Mouse (Mus musculus): ENCODE measurements around the gene Arnt2. TPM values are rescaled to one million over a fixed set of nuclear protein-coding genes. Genes with fewer than 3 reads are reported as not detected.

The Arnt2 gene
- total RNA-seq, 4 experiments from 2014 or later = 0.30 to 0.80 (median 0.49) TPM

DNA sequence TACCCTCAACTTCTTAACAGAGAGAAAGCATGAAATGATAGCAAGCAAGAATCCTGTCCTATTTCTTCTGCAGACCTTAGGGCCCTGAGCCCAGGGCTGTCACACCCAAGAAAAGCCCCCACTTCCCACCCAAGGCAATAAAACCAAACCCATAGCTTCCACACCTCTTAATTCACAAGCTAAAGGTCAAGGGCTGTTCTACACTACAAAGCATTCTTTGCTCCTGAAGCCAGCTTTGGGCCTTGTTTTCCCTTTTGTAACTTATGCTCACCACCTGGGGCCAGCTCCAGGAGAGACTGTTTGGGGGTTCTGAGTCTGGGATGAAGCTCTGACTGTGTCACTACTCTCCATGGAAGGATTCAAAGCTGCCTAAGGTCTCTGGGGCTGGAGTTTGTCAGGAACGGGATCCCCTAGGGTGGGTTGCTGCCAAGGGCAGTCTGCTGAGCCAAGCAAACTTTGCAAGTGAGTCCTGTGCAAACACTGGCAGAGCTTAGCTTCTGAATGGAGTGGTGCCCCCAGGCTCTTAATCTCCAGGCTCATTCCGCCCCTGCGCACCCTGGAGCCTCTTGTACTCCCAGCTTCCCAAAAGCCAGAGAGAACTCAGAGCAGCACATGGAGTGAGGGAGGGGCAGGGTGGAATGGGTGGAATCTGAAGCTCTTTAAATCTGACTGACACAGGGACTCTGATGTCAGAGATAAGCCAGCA, 161.9 kb downstream of the Arnt2 start:
- DNase-seq (ENCODE audit: low spot score) = no peak

DNA sequence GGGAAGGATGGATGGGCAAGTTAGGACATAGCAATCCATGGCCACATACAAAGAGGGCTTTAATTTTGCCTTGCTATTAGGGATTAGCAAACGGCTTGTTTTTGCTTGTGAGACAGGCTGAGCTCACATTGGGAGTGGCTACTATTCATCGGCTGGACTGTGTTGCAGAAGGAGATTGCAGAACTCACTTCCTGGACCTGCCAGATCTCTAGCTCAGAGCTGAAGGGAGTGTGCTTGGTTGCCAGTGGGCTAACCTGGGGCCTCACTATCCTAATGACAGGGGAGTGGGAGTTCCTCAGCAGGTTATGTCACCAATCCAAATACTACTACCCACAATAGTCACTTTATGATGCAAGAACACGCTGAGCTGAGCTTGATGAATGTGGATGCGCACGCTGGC, 163.1 kb downstream of the Arnt2 start:
- no peak for DNase-seq (ENCODE audit: low spot score)

DNA sequence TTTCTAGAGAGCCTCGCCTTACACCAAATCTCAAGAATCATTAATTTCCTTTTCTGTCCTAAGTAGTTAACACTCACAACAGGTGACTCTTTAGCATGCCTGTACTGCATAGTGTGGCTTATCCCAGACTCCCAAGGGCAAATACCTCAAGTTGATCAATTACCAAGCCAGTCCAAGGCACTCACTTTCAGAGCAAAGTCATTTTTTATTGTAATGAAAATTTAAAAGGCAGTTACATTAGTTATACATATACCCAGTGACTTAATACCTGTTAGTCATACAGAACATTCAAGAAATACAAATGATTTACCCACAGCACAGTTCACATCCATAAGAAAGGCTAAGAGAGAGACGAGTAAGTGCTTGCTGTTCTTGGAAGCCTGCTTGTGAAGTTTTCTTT, 163.9 kb downstream of the Arnt2 start:
- DNase-seq (ENCODE audit: low spot score) = no peak

DNA sequence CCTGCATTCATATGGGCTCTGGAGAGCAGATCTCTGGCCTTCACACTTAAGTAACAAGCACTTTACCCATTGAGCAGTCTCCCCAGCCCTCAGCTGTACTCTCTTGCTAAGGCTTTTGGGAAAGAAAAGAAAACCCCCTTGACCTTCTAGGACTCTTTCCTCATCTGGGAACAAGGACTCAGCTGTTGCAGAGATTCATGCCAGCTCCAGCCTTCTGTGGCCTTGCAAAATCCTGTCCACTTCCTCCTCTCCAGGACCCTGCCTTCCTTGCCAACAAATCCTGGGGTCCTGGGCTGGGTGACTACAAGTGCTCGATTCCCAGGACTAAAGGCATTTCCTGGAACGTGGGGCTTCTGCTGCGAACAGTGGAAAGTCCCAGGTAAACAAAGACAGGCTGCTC, 169.6 kb downstream of the Arnt2 start:
- DNase-seq (ENCODE audit: low spot score) = no peak

DNA sequence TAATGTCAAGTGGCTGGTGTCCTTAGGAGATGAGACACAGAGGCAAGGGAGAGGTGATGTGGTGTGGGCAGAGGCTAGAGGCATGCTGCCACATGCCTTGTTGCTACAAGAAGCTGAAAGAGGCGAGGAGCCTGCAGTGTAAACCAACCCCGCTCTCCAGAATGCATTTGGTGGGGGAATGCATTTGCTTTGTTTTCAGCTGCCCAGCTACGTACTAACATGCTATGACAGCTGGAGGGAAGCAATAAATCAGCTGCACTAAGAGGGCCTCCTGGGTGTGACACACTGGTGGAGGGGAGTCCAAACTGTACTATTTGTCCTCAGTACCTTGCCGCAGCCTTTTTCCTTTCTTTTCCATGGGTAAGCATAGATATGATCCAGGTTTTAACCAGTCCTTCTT, 172.3 kb downstream of the Arnt2 start:
- no peak for DNase-seq (ENCODE audit: low spot score)

DNA sequence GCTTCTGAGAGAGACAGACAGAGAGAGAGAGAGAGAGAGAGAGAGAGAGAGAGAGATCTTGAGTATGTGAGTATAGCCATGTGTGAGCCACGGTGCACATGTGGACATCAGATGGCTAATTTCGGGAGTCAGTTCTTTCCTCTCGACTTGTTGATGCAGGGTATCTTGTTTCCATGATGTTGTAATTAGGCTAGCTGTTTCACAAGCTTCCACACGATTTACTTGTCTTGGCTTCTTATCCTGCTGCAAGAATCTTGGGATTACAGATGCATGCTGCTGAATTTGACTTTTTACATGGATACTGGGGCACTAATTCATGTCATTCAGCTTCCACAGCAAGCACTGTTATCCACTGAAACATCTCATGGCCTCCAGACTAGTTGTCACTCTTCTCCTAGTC, 178.6 kb downstream of the Arnt2 start:
- no peak for DNase-seq (ENCODE audit: low spot score)

DNA sequence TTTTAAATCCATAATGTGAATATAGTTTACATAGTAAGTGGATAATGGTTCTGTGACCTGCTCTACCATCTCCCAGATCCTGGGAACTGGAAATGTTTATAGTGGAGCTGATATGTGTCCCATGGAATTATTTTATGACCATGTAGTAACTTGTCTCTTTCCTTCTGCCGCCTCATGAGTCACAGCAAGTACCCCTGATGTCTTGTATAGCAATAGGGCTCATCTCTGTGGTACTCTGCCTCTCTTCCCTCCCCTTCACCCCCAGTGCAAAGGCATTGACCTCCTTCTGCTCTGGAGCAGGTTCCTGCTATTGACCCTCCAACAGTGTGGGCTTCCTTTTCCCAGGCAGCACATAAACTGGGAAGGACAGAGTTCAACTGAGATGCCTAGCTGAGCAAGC, 182.3 kb downstream of the Arnt2 start:
- DNase-seq (ENCODE audit: low spot score) = no peak

DNA sequence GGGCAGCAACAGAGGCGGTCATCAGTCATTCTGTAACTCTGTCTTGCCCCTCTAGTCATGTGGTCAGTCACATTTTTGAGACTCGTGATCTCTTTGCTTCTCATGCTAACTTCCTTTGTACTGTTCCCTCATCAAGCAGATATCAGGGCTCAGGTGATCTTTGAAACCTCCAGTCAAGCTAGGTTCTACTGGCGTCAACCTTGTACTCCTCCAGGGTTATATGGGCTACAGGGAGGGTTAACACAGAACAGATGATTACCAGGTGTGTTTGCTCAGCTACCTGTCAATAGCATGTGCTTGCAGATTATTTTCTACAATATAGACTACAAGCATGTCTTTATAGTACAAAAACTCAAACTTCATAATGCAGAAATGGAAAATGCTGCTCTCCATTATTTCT, 183.1 kb downstream of the Arnt2 start:
- no peak for DNase-seq (ENCODE audit: low spot score)

DNA sequence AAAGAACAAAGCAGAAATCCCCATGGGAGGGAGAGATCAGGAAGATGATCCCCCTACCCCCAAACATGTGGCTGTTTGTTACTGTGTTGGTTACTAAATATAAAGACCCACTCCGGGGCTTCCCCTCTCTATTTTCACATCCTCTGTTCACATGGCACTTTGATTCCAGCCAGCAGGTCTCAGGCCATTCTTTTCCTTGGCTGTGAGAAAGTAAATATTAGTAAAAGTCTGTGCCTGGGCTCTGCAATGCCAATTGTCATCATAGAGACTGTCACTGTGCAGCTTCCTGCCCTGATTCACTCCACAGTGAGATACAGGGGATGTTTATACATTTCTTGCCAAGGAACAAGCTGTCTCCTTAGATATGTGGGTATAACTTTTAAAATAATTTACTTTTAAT, 197.9 kb downstream of the Arnt2 start:
- DNase-seq (ENCODE audit: low spot score) = no peak

DNA sequence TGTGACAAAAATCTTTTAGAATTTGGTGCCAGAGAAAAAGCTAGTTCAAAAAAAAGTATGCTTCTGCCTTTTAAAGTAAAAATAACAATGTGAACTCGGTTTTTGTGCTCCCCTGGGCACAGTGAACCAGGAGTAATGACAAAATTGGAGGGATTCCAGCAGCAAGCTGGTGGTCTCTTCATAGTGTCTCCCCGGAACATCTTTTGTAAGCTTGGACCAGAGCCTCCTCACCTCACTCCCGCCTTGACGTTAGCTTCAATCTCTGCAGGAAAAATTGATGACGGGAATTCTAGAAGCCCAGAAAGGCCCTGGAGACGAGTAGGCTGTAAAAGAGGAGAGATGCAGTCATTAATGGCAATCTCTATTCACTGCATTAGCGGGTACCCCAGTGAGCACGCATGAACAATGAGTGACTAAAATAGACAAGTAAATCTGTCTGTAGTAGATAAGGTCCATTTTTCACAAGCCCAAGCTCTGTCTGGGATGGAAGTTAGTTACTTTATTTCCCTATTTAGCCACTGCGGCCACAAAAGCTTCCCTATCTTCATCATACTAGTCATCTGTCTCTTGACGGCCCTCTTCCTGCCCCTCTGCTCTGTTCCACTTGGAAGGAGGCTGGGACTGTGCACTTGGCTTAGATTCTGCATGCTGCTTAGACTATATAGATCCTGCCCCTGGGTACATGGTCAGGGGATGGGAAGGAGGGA, 199.2 kb downstream of the Arnt2 start:
- DNase-seq (ENCODE audit: low spot score) = no peak

DNA sequence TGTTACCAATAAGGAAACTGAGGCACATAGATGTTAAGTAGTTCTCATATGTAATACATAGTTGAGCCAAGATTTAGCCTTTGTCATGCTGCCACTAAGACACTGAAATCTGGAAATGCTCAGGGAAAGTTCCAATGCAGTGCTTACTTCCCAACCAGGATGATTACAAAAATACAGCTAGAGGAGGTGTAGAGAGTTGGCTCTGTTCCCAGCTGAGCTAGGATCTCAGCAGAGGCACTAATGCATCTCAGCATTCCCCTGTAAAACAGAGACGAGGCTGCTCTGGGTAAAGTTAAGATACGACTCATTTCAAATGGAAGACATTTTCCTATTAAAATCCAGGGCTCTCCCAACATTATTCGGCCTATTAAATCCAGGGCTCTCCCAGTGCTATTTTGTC, 206.0 kb downstream of the Arnt2 start:
- DNase-seq (ENCODE audit: low spot score) = no peak

DNA sequence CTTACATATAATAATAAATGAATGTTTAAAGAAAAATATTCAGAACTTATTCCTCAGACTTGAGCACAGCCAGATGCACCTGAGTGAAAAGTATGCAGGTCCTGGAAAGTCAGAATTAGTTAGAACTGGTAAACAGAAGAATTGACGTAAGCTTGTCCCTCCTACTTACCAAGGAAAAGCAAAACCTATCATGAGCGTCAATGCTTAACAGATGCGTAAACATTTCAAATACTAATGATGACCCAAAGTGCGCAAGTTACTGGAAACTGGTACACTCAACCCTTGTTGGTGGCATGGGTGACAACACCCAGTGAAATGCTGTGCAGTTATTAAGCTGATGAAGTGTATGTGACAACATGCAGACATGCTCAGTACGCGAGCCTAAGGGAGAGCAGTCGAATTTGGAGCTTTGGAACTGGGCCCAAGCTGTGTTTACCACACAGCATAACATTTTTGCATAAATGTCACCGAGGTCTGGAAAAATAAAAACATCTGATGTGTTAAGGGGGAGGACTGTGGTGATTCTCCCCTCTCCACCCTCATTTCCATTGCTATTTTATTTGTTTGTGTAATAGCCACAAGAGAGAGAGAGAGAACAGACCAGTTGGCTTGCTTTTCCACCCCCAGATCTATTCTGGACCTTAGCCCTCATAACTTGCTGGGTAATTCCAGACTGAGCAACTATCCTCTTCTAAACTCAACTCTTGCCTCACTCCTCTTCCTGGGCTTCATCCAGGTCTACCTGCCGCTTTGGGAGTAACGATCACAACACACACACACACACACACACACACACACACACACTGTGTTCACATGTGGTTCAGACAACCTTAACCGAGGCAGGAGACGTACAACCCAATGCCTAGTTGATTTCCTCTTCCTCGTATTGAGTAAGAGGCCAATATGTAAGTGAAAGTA, 208.6 kb downstream of the Arnt2 start:
- no peak for DNase-seq (ENCODE audit: low spot score)

DNA sequence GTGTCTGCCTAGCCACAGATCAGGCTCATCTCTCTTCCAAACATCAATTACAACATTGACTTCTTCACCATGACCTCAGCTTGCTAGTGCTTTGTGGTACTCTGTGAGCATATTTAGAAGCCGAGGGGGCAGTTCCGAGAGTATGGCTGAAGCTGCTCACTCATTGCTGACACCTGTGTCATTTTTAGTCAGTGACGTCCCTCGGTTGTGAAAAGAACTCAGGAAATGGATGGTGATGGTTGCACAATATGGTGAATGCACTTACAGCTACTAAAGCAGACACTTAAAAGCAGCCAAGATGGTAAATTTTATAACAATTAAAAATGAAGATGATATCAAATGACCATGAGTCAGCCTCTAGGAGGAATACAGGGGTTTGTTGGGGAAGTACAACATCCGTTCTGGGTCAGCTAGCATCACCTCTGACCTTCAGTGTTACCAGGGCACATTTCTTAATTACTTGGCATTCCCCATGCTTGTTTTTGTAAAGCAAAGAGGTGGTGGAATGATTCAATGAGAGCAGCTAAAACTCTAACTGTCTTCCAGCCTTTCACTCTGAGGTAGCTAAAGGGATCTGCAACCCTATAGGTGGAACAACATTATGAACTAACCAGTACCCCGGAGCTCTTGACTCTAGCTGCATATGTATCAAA, 212.6 kb downstream of the Arnt2 start:
- DNase-seq (ENCODE audit: low spot score) = no peak

Other genes with a start within 250 kb of the Arnt2 start
- under 1 TPM; 0.14 to 0.19 (median 0.18) TPM for gene Gm2115, start 118.8 kb upstream of the Arnt2 start, total RNA-seq (2022)
- 10 to 100 TPM; 19.1 to 31.0 (median 23.4) TPM for gene Fah, start 196.5 kb upstream of the Arnt2 start, total RNA-seq (2022)

Data from heart, adult 8-10 months (tissue).